Mouse (Mus musculus) lung, embryonic 16.5 days (tissue): ENCODE data around the gene Epha4. TPM values are rescaled to one million over a fixed set of nuclear protein-coding genes. Genes with fewer than 3 reads are reported as not detected.

Experiments used
- ATAC-seq: fragments of 200-750 bp; cut with Nextera tagmentation; 2 replicates; pipeline ENCODE4 v1.8.0; 2017; ENCODE audit warnings: low read depth, mild to moderate bottlenecking, moderate library complexity
- H3K27ac ChIP-seq: fragments of 300-500 bp; sonication (generic); 2 replicates; pipeline ENCODE4 v1.5.1; 2014; ENCODE audit warnings: mild to moderate bottlenecking, control low read depth, low read length
- H3K27me3 ChIP-seq: fragments of 300-500 bp; sonication (generic); 2 replicates; pipeline ENCODE4 v1.6.1; 2014; ENCODE audit warnings: low read depth, low read length, mixed read lengths; ENCODE audit not compliant: control insufficient read depth, insufficient read depth
- H3K36me3 ChIP-seq: fragments of 300-500 bp; sonication (generic); 2 replicates; pipeline ENCODE4 v1.6.1; 2014; ENCODE audit warnings: low read length; ENCODE audit not compliant: control insufficient read depth, insufficient read depth
- H3K4me1 ChIP-seq: fragments of 300-500 bp; sonication (generic); replicated peaks from 2 replicates; pipeline ENCODE4 v1.6.1; 2014; ENCODE audit warnings: low read length, mixed read lengths; ENCODE audit not compliant: control insufficient read depth, insufficient read depth
- H3K4me2 ChIP-seq: fragments of 300-500 bp; sonication (generic); 2 replicates; pipeline ENCODE4 v1.6.1; 2014; ENCODE audit warnings: low read depth, low read length, control low read depth
- H3K4me3 ChIP-seq: fragments of 300-500 bp; sonication (generic); 2 replicates; pipeline ENCODE4 v1.5.1; 2014; ENCODE audit warnings: mild to moderate bottlenecking, low read length, control low read depth
- H3K9ac ChIP-seq: fragments of 300-500 bp; sonication (generic); 2 replicates; pipeline ENCODE4 v1.6.1; 2014; ENCODE audit warnings: low read length, control low read depth
- H3K9me3 ChIP-seq: fragments of 300-500 bp; sonication (generic); 2 replicates; pipeline ENCODE4 v1.6.1; 2016; ENCODE audit warnings: low read length; ENCODE audit not compliant: control insufficient read depth
- WGBS: fragments of 180-500 bp; shearing (Covaris S2); extraction: QIAGEN DNeasy Blood & Tissue Kit; methylation state at CpG from one replicate; pipeline ENCODE4 v1.1.7; 2014; 5-methylcytosine and 5-hydroxymethylcytosine counted together
- polyA plus RNA-seq: library from polyadenylated mRNA; unstranded; fragments of >200 nt; fragmentation: Nextera tagmentation; extraction: Ambion mirVana; gene quantifications from 2 replicates; pipeline ENCODE4 v1.2.1, GENCODE M21; 2015

The Epha4 gene
- polyA plus RNA-seq, 1 experiment from 2014 or later, result 17.3 TPM

- no peak for ATAC-seq
- Histone ChIP-seq H3K27ac (no peak overlapping the region), H3K4me2 (no peak overlapping the region), H3K9ac (no peak overlapping the region), H3K36me3 (no peaks in the 10 kb centered on the region), H3K27me3 (no peaks in the 10 kb centered on the region), H3K4me3 (no peak overlapping the region), H3K4me1 (peaks cover 7% of the 10 kb centered on the region; the same call in 1 of the 2 replicates), H3K9me3 (no peaks in the 10 kb centered on the region)
- 69% methylated on average over 12 of the region's 12 CpGs for WGBS
Observed at GRCm38 (mm10) chr1:77446438-77446837, 68.5 kb downstream of the Epha4 start.

- Histone ChIP-seq H3K36me3 (no peaks in the 10 kb centered on the region), H3K9ac (no peak overlapping the region), H3K9me3 (no peaks in the 10 kb centered on the region), H3K27ac (no peak overlapping the region), H3K4me1 (0 out of 2 replicates have a peak, but pooled peaks cover 2% of the 10 kb centered on the region), H3K27me3 (no peaks in the 10 kb centered on the region), H3K4me2 (no peak overlapping the region), H3K4me3 (no peak overlapping the region)
- no peak for ATAC-seq
- 76% methylated on average over 9 of the region's 9 CpGs for WGBS
Observed at GRCm38 (mm10) chr1:77444648-77445047, 70.2 kb downstream of the Epha4 start.

GRCm38 (mm10) chr1:77441987-77442386 lies 72.9 kb downstream of the Epha4 start:
- Histone ChIP-seq H3K4me1 (0 out of 2 replicates have a peak, but pooled peaks cover 2% of the 10 kb centered on the region), H3K9me3 (no peaks in the 10 kb centered on the region), H3K27me3 (no peaks in the 10 kb centered on the region), H3K27ac (peak overlapping the region; percentile 52; the same call in 1 of the 2 replicates), H3K36me3 (no peaks in the 10 kb centered on the region), H3K9ac (no peak overlapping the region), H3K4me2 (no peak overlapping the region), H3K4me3 (no peak overlapping the region)
- peak; percentile 85 for ATAC-seq
- 2% methylated on average over 4 of the region's 4 CpGs for WGBS

DNA sequence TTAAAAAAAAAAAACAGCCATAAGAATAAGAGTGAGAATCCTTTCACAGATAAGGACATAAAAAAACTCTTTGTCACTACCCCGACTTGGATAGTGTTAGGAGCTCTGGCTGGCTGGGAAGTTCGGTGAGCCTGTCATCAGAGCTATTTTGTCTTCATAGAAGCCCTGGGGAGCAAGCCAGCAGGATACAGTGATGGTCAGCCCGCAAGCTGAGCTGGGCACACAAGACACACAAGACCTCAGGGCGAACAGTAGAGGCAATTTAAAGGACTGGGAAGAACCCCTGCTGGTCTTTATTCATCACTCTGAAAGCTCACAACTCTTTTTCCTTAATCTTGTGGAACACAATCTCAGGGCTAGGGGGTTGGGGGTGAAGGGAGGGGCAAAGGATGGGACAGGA lies 73.5 kb downstream of the Epha4 start:
- H3K36me3 ChIP-seq, result no peaks in the 10 kb centered on the region
- no peaks in the 10 kb centered on the region for H3K27me3 ChIP-seq
- no peak for ATAC-seq
- H3K9ac ChIP-seq, result no peak overlapping the region
- no peak overlapping the region for H3K4me3 ChIP-seq
- 49% methylated on average over 4 of the region's 4 CpGs for WGBS
- 0 out of 2 replicates have a peak, but pooled peaks cover 2% of the 10 kb centered on the region for H3K4me1 ChIP-seq
- no peak overlapping the region for H3K4me2 ChIP-seq
- no peak overlapping the region for H3K27ac ChIP-seq
- H3K9me3 ChIP-seq, result no peaks in the 10 kb centered on the region

GRCm38 (mm10) chr1:77440512-77440911 lies 74.4 kb downstream of the Epha4 start:
- WGBS, result 58% methylated on average over 10 of the region's 10 CpGs
- Histone ChIP-seq H3K9me3 (no peaks in the 10 kb centered on the region), H3K4me3 (no peak overlapping the region), H3K27ac (no peak overlapping the region), H3K9ac (no peak overlapping the region), H3K4me1 (0 out of 2 replicates have a peak, but pooled peaks cover 2% of the 10 kb centered on the region), H3K36me3 (no peaks in the 10 kb centered on the region), H3K27me3 (no peaks in the 10 kb centered on the region), H3K4me2 (no peak overlapping the region)
- no peak for ATAC-seq

DNA sequence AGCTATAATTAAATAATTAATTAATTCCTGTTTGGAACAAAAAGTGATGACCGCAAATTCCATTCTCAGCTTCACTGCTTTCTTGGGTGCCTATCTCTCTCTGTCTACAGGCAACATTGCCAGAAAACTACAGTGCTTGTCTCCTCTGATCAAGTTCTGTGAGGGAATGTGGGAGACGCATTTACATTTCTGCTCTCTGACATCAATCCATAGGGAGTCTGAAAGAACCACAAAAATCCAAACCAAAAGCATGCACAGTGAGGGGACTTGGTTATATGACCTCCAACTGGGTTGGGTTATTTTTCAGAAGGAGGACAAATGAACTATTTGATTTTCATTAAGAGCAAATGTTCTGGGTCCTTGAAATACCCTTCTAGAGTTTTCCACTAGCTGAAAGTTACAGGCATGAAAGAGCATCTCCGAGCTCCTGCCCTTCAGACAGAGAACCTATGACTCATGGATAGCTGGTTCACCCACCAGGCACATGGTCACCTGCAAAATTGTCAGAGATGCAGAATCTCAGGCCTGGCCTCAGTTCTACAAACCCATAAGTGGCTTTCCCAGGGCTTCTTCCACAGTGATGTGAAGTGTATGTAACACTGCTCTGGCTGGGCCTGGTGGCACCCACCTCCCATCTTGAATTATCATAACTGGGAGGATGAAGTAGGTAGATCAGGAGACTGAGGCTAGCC lies 75.4 kb downstream of the Epha4 start:
- Histone ChIP-seq H3K27ac (no peak overlapping the region), H3K9ac (no peak overlapping the region), H3K4me3 (no peak overlapping the region), H3K4me1 (0 out of 2 replicates have a peak, but pooled peaks cover 2% of the 10 kb centered on the region), H3K4me2 (no peak overlapping the region), H3K27me3 (no peaks in the 10 kb centered on the region), H3K36me3 (no peaks in the 10 kb centered on the region), H3K9me3 (no peaks in the 10 kb centered on the region)
- 81% methylated on average over 3 of the region's 3 CpGs for WGBS
- ATAC-seq, result no peak

GRCm38 (mm10) chr1:77438639-77439038 lies 76.2 kb downstream of the Epha4 start:
- WGBS, result 52% methylated on average over 4 of the region's 4 CpGs
- 0 out of 2 replicates have a peak, but pooled peaks cover 2% of the 10 kb centered on the region for H3K4me1 ChIP-seq
- no peaks in the 10 kb centered on the region for H3K36me3 ChIP-seq
- no peak for ATAC-seq
- H3K9me3 ChIP-seq, result no peaks in the 10 kb centered on the region
- no peak overlapping the region for H3K9ac ChIP-seq
- H3K27me3 ChIP-seq, result no peaks in the 10 kb centered on the region
- H3K27ac ChIP-seq, result no peak overlapping the region
- H3K4me2 ChIP-seq, result no peak overlapping the region
- H3K4me3 ChIP-seq, result no peak overlapping the region

DNA sequence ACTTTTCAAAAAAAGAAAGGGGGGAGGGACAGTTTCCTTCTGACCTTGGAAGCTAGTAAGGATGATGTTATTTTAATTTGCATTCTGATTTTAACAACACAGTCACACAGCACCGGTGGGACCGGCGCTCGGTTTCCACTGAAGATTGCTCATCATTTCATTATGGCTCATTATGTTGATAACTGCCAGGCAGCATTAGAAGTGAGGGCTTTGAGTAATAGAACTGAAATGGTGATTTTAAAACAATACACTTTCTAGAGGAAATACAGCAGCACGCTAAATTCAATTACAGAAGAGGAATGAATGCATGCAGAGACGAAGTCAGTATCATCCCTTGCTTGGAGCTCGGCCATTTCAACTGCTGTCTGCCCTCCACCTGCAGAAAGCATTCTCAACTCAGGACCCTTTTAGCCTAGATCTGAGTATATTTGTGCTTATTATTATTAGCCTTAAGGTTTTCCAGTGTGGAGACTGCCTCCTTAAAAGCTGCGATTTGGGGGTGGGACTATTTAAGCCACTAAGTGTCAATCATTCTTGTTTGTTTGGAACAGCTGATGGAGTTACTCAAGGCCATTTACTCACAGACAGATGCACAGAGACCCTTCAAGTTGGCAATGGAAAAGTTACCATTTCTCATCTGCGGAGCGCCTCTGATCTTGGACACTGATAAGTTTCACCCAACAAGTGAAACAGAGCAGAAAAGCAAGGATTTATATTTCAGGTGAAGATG lies 76.8 kb downstream of the Epha4 start:
- no peaks in the 10 kb centered on the region for H3K27me3 ChIP-seq
- H3K36me3 ChIP-seq, result no peaks in the 10 kb centered on the region
- no peak overlapping the region for H3K4me3 ChIP-seq
- 81% methylated on average over 10 of the region's 10 CpGs for WGBS
- H3K27ac ChIP-seq, result no peak overlapping the region
- no peak overlapping the region for H3K9ac ChIP-seq
- 0 out of 2 replicates have a peak, but pooled peaks cover 2% of the 10 kb centered on the region for H3K4me1 ChIP-seq
- no peaks in the 10 kb centered on the region for H3K9me3 ChIP-seq
- no peak overlapping the region for H3K4me2 ChIP-seq
- no peak for ATAC-seq

DNA sequence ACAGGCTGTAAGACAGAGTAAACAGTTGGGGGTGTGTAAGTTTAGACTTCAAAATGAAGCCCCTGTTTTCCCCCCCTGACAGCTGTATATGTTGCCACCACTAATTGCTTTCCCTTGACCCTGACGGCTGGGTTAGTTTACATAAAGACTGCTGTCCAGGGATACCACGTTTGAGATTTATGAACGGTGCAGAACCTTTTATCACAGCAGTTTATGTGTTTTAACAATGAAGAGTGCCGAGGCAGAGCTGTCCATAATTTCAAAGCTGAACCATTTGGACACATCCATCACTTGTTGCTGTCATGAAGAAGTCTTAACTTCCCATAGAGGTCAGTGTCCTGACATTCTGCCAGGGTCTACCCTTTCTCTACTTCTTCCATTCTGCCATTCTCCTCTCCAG lies 79.8 kb downstream of the Epha4 start:
- no peak for ATAC-seq
- H3K4me3 ChIP-seq, result no peak overlapping the region
- no peak overlapping the region for H3K27ac ChIP-seq
- no peaks in the 10 kb centered on the region for H3K4me1 ChIP-seq
- 14% methylated on average over 4 of the region's 4 CpGs for WGBS
- no peaks in the 10 kb centered on the region for H3K36me3 ChIP-seq
- no peaks in the 10 kb centered on the region for H3K9me3 ChIP-seq
- no peak overlapping the region for H3K9ac ChIP-seq
- H3K27me3 ChIP-seq, result no peaks in the 10 kb centered on the region
- H3K4me2 ChIP-seq, result no peak overlapping the region
